Mouse (Mus musculus): ENCODE measurements around the gene Gm20388. TPM values are rescaled to one million over a fixed set of nuclear protein-coding genes. Genes with fewer than 3 reads are reported as not detected.

Gene Gm20388
- total RNA-seq, 4 experiments from 2014 or later = 0.17 to 15.1 (median 6.6) TPM

- no peak for DNase-seq (ENCODE audit: low spot score in 2 of 2)
Observed at GRCm38 (mm10) chr8:123722245-123722644, 3811.6 kb downstream of the Gm20388 start.

- DNase-seq (ENCODE audit: low spot score in 2 of 2) = peak; percentile 61
Observed at GRCm38 (mm10) chr8:123724752-123725151, 3814.1 kb downstream of the Gm20388 start.

- no peak for DNase-seq (ENCODE audit: low spot score in 2 of 2)
Observed at GRCm38 (mm10) chr8:123725261-123725660, 3814.6 kb downstream of the Gm20388 start.

- DNase-seq (ENCODE audit: low spot score in 2 of 2) = no peak
Observed at GRCm38 (mm10) chr8:123726759-123727158, 3816.1 kb downstream of the Gm20388 start.

GRCm38 (mm10) chr8:123729055-123729785 lies 3818.6 kb downstream of the Gm20388 start:
- peak in 1 of 2 experiments; percentile 48 for DNase-seq (ENCODE audit: low spot score in 2 of 2)

- peak in 1 of 2 experiments; percentile 52 for DNase-seq (ENCODE audit: low spot score in 2 of 2)
Observed at GRCm38 (mm10) chr8:123729786-123730411, 3819.3 kb downstream of the Gm20388 start.

GRCm38 (mm10) chr8:123732332-123732731 lies 3821.7 kb downstream of the Gm20388 start:
- no peak for DNase-seq (ENCODE audit: low spot score in 2 of 2)

GRCm38 (mm10) chr8:123734486-123734885 lies 3823.8 kb downstream of the Gm20388 start:
- DNase-seq (ENCODE audit: low spot score in 2 of 2) = no peak

- DNase-seq (ENCODE audit: low spot score in 2 of 2) = no peak
Observed at GRCm38 (mm10) chr8:123736974-123737373, 3826.3 kb downstream of the Gm20388 start.

GRCm38 (mm10) chr8:123740263-123740662 lies 3829.6 kb downstream of the Gm20388 start:
- no peak for DNase-seq (ENCODE audit: low spot score in 2 of 2)

GRCm38 (mm10) chr8:123741232-123741631 lies 3830.6 kb downstream of the Gm20388 start:
- DNase-seq (ENCODE audit: low spot score in 2 of 2) = no peak

- DNase-seq (ENCODE audit: low spot score in 2 of 2) = no peak
Observed at GRCm38 (mm10) chr8:123746488-123746887, 3835.8 kb downstream of the Gm20388 start.

GRCm38 (mm10) chr8:123747772-123748171 lies 3837.1 kb downstream of the Gm20388 start:
- no peak for DNase-seq (ENCODE audit: low spot score in 2 of 2)

GRCm38 (mm10) chr8:123750171-123750693 lies 3839.6 kb downstream of the Gm20388 start:
- no peak for DNase-seq (ENCODE audit: low spot score in 2 of 2)

GRCm38 (mm10) chr8:123752773-123753468 lies 3842.3 kb downstream of the Gm20388 start:
- no peak for DNase-seq (ENCODE audit: low spot score in 2 of 2)

GRCm38 (mm10) chr8:123753604-123754375 lies 3843.1 kb downstream of the Gm20388 start:
- DNase-seq (ENCODE audit: low spot score in 2 of 2) = no peak

- no peak for DNase-seq (ENCODE audit: low spot score in 2 of 2)
Observed at GRCm38 (mm10) chr8:123754538-123755431, 3844.1 kb downstream of the Gm20388 start.

- no peak for DNase-seq (ENCODE audit: low spot score in 2 of 2)
Observed at GRCm38 (mm10) chr8:123756901-123757300, 3846.3 kb downstream of the Gm20388 start.

GRCm38 (mm10) chr8:123758935-123759334 lies 3848.3 kb downstream of the Gm20388 start:
- no peak for DNase-seq (ENCODE audit: low spot score in 2 of 2)

GRCm38 (mm10) chr8:123759933-123760332 lies 3849.3 kb downstream of the Gm20388 start:
- DNase-seq (ENCODE audit: low spot score in 2 of 2) = no peak
